8 mouse cellular contexts compared by ENCODE assay signal in genomic region chr19:5689088-5689428, GRCm38 (mm10). TPM values are rescaled to one million over a fixed set of nuclear protein-coding genes. Genes with fewer than 3 reads are reported as not detected.
DNase-seq lines count a peak whose midpoint lies in the region; ATAC-seq and TF ChIP-seq lines count a peak whose summit lies in the region.
"Had no signal": no experiment of that assay in that cellular context is flagged by ENCODE, and none has a peak within 500 bp of the region (broad histone marks: within the 10 kb centered on the region; RNA-seq: fewer than 3 reads in every experiment).

No protein-coding gene starts in this region.

- intact Hi-C loops in left cerebral cortex, postnatal 25 days (cut with DNase I) = loop anchor here (2.0 kb wide), 2 partner anchors 40 to 52 kb away; partner anchors contain the start of genes Fam89b and Rela

- H3K36me3 ChIP-seq in megakaryocyte, embryonic 14.5 days (replicated peaks; ENCODE audit: low read length) = peaks cover 69% of the 10 kb centered on the region
- peaks cover 54% of the 10 kb centered on the region for H3K36me3 ChIP-seq in forebrain, embryonic 12.5 days (replicated peaks)
- H3K36me3 ChIP-seq in limb, embryonic 14.5 days (ENCODE audit: control insufficient read depth, insufficient read depth, low read length) = peaks cover 60% of the 10 kb centered on the region
- H3K36me3 ChIP-seq in stomach, embryonic 16.5 days (ENCODE audit: control insufficient read depth, insufficient read depth, low read length) = peaks cover 15% of the 10 kb centered on the region

- no peak for DNase-seq in limb, embryonic 14.5 days (ENCODE audit: low spot score)
- DNase-seq in left cerebral cortex, postnatal 25 days (ENCODE audit: low spot score in 2 of 2) = no peak
- DNase-seq in embryo, embryonic 10 days (ENCODE audit: low spot score) = no peak

- TF ChIP-seq POLR2A in limb, embryonic 14.5 days (IDR thresholded peaks at IDR 0.05; ENCODE audit: borderline replicate concordance, extremely low read depth, insufficient read depth, insufficient read length) = no peak

- no peak for ATAC-seq in megakaryocyte, adult 5-6 weeks (ENCODE audit: poor library complexity, severe bottlenecking)
- ATAC-seq in forebrain, embryonic 12.5 days (ENCODE audit: low FRiP score) = no peak
- ATAC-seq in limb, embryonic 14.5 days (ENCODE audit: low FRiP score, low read depth) = no peak
- ATAC-seq in stomach, embryonic 16.5 days (ENCODE audit: insufficient read depth, low FRiP score) = no peak

- H3K4me2 ChIP-seq in forebrain, embryonic 12.5 days = peak overlapping the region; percentile 99
- H3K4me2 ChIP-seq in limb, embryonic 14.5 days (replicated peaks; ENCODE audit: low read depth, low read length, severe bottlenecking) = peak overlapping the region; percentile 77
- peak overlapping the region; percentile 99 for H3K4me2 ChIP-seq in stomach, embryonic 16.5 days (ENCODE audit: low read depth, low read length)

- H3K4me1 ChIP-seq in megakaryocyte, embryonic 14.5 days = peaks cover 58% of the 10 kb centered on the region
- peaks cover 49% of the 10 kb centered on the region for H3K4me1 ChIP-seq in forebrain, embryonic 12.5 days
- peaks cover 26% of the 10 kb centered on the region for H3K4me1 ChIP-seq in limb, embryonic 14.5 days (ENCODE audit: control insufficient read depth, insufficient read depth, low read length)
- H3K4me1 ChIP-seq in stomach, embryonic 16.5 days (ENCODE audit: control insufficient read depth, insufficient read depth, low read length) = peaks cover 39% of the 10 kb centered on the region

- peak overlapping the region; percentile 91 for H3K27ac ChIP-seq in forebrain, embryonic 12.5 days
- H3K27ac ChIP-seq in limb, embryonic 14.5 days (replicated peaks; ENCODE audit: low read depth, low read length) = peak overlapping the region; percentile 91
- peak overlapping the region; percentile 98 for H3K27ac ChIP-seq in stomach, embryonic 16.5 days (ENCODE audit: low read length)

- peak overlapping the region; percentile 97 for H3K4me3 ChIP-seq in megakaryocyte, embryonic 14.5 days (replicated peaks)
- peak overlapping the region; percentile 89 for H3K4me3 ChIP-seq in forebrain, embryonic 12.5 days (replicated peaks)
- peak overlapping the region; percentile 88 for H3K4me3 ChIP-seq in limb, embryonic 14.5 days (replicated peaks; ENCODE audit: low read length)
- H3K4me3 ChIP-seq in stomach, embryonic 16.5 days (replicated peaks; ENCODE audit: low read length) = peak overlapping the region; percentile 98

- no peaks in the 10 kb centered on the region for H3K27me3 ChIP-seq in megakaryocyte, embryonic 14.5 days (replicated peaks)
- H3K27me3 ChIP-seq in forebrain, embryonic 12.5 days = no peaks in the 10 kb centered on the region
- H3K27me3 ChIP-seq in limb, embryonic 14.5 days (ENCODE audit: control insufficient read depth, insufficient read depth, low read length) = no peaks in the 10 kb centered on the region
- no peaks in the 10 kb centered on the region for H3K27me3 ChIP-seq in stomach, embryonic 16.5 days (ENCODE audit: control insufficient read depth, insufficient read depth, low read length)

- WGBS in forebrain, embryonic 12.5 days = under 1% methylated on average over 7 of the region's 7 CpGs
- WGBS in limb, embryonic 14.5 days = 3% methylated on average over 7 of the region's 7 CpGs
- WGBS in stomach, embryonic 16.5 days = under 1% methylated on average over 7 of the region's 7 CpGs

- no peaks in the 10 kb centered on the region for H3K9me3 ChIP-seq in megakaryocyte, embryonic 14.5 days
- H3K9me3 ChIP-seq in forebrain, embryonic 12.5 days = no peaks in the 10 kb centered on the region
- no peaks in the 10 kb centered on the region for H3K9me3 ChIP-seq in limb, embryonic 14.5 days (ENCODE audit: control insufficient read depth, low read length)
- no peaks in the 10 kb centered on the region for H3K9me3 ChIP-seq in stomach, embryonic 16.5 days (replicated peaks; ENCODE audit: control insufficient read depth, low read length)

- peak overlapping the region; percentile 89 for H3K9ac ChIP-seq in forebrain, embryonic 12.5 days
- peak overlapping the region; percentile 79 for H3K9ac ChIP-seq in limb, embryonic 14.5 days (ENCODE audit: low read depth, low read length, severe bottlenecking)
- H3K9ac ChIP-seq in stomach, embryonic 16.5 days (ENCODE audit: low read length) = peak overlapping the region; percentile 96

RNA-seq across cellular contexts. Expression of gene Pcnx3, which starts 0.3 kb away (rescaled TPM):
- polyA plus RNA-seq in megakaryocyte, embryonic 14.5 days (2012; ENCODE audit: insufficient read depth, low replicate concordance) = 161 and 607 TPM in 2 replicates
- 25.9 and 33.1 TPM in 2 replicates for total RNA-seq in megakaryocyte, adult 5-6 weeks (2015)
- 19.3 and 19.6 TPM in 2 replicates for total RNA-seq in megakaryocyte, adult 5-6 weeks (2017)
- polyA plus RNA-seq in forebrain, embryonic 12.5 days (2016; fragmentation: Nextera tagmentation; extraction: Ambion mirVana) = 32.4 and 35.1 TPM in 2 replicates
- 101 and 160 TPM in 2 replicates for polyA plus RNA-seq in limb, embryonic 14.5 days (2012; rRNA removed)
- 31.8 and 32.3 TPM in 2 replicates for polyA plus RNA-seq in limb, embryonic 14.5 days (2014; fragmentation: Nextera tagmentation; extraction: Ambion mirVana)
- polyA plus RNA-seq in stomach, embryonic 16.5 days (2015; fragmentation: Nextera tagmentation; extraction: Ambion mirVana) = 17.2 and 17.4 TPM in 2 replicates
- 10 to 100 TPM; 63.6 to 67.9 TPM for total RNA-seq in left cerebral cortex, postnatal 25 days (2021)

RNA-seq across cellular contexts. Expression of gene Map3k11, which starts 0.5 kb away (rescaled TPM):
- 156 and 158 TPM in 2 replicates for polyA plus RNA-seq in megakaryocyte, embryonic 14.5 days (2012; ENCODE audit: insufficient read depth, low replicate concordance)
- total RNA-seq in megakaryocyte, adult 5-6 weeks (2015) = 30.3 and 35.3 TPM in 2 replicates
- 39.8 and 50.8 TPM in 2 replicates for total RNA-seq in megakaryocyte, adult 5-6 weeks (2017)
- polyA plus RNA-seq in forebrain, embryonic 12.5 days (2016; fragmentation: Nextera tagmentation; extraction: Ambion mirVana) = 19.2 and 22.2 TPM in 2 replicates
- 30.1 and 38.9 TPM in 2 replicates for polyA plus RNA-seq in limb, embryonic 14.5 days (2012; rRNA removed)
- 19.0 and 20.7 TPM in 2 replicates for polyA plus RNA-seq in limb, embryonic 14.5 days (2014; fragmentation: Nextera tagmentation; extraction: Ambion mirVana)
- 20.0 and 20.2 TPM in 2 replicates for polyA plus RNA-seq in stomach, embryonic 16.5 days (2015; fragmentation: Nextera tagmentation; extraction: Ambion mirVana)
- total RNA-seq in left cerebral cortex, postnatal 25 days (2021) = 10 to 100 TPM; 16.1 to 17.2 TPM

RNA-seq across cellular contexts. Expression of gene Kcnk7, which starts 15.1 kb away (rescaled TPM):
- not detected in 2 replicates for polyA plus RNA-seq in megakaryocyte, embryonic 14.5 days (2012; ENCODE audit: insufficient read depth, low replicate concordance)
- not detected in 2 replicates for total RNA-seq in megakaryocyte, adult 5-6 weeks (2015)
- total RNA-seq in megakaryocyte, adult 5-6 weeks (2017) = not detected in 2 replicates
- 0.29 TPM in 1 of 2 replicates, not detected in the other for polyA plus RNA-seq in forebrain, embryonic 12.5 days (2016; fragmentation: Nextera tagmentation; extraction: Ambion mirVana)
- polyA plus RNA-seq in limb, embryonic 14.5 days (2012; rRNA removed) = 0.41 and 0.63 TPM in 2 replicates
- polyA plus RNA-seq in limb, embryonic 14.5 days (2014; fragmentation: Nextera tagmentation; extraction: Ambion mirVana) = 0.65 and 0.81 TPM in 2 replicates
- 2.0 and 2.2 TPM in 2 replicates for polyA plus RNA-seq in stomach, embryonic 16.5 days (2015; fragmentation: Nextera tagmentation; extraction: Ambion mirVana)
- not detected for total RNA-seq in left cerebral cortex, postnatal 25 days (2021)
- total RNA-seq: left cerebral cortex, postnatal 4 days had no signal

RNA-seq across cellular contexts. Expression of gene Sipa1, which starts 25.6 kb away (rescaled TPM):
- 116 and 134 TPM in 2 replicates for polyA plus RNA-seq in megakaryocyte, embryonic 14.5 days (2012; ENCODE audit: insufficient read depth, low replicate concordance)
- 50.8 and 65.8 TPM in 2 replicates for total RNA-seq in megakaryocyte, adult 5-6 weeks (2015)
- 50.1 and 78.7 TPM in 2 replicates for total RNA-seq in megakaryocyte, adult 5-6 weeks (2017)
- polyA plus RNA-seq in forebrain, embryonic 12.5 days (2016; fragmentation: Nextera tagmentation; extraction: Ambion mirVana) = 16.3 and 16.8 TPM in 2 replicates
- polyA plus RNA-seq in limb, embryonic 14.5 days (2012; rRNA removed) = 62.5 and 86.0 TPM in 2 replicates
- 27.9 and 29.1 TPM in 2 replicates for polyA plus RNA-seq in limb, embryonic 14.5 days (2014; fragmentation: Nextera tagmentation; extraction: Ambion mirVana)
- 17.3 and 18.1 TPM in 2 replicates for polyA plus RNA-seq in stomach, embryonic 16.5 days (2015; fragmentation: Nextera tagmentation; extraction: Ambion mirVana)
- 10 to 100 TPM; 14.5 to 18.7 TPM for total RNA-seq in left cerebral cortex, postnatal 25 days (2021)

RNA-seq across cellular contexts. Expression of gene Ehbp1l1, which starts 37.1 kb away (rescaled TPM):
- polyA plus RNA-seq in megakaryocyte, embryonic 14.5 days (2012; ENCODE audit: insufficient read depth, low replicate concordance) = 203 and 207 TPM in 2 replicates
- total RNA-seq in megakaryocyte, adult 5-6 weeks (2015) = 30.8 and 31.0 TPM in 2 replicates
- 118 and 119 TPM in 2 replicates for total RNA-seq in megakaryocyte, adult 5-6 weeks (2017)
- 6.1 and 6.7 TPM in 2 replicates for polyA plus RNA-seq in forebrain, embryonic 12.5 days (2016; fragmentation: Nextera tagmentation; extraction: Ambion mirVana)
- polyA plus RNA-seq in limb, embryonic 14.5 days (2012; rRNA removed) = 51.0 and 51.1 TPM in 2 replicates
- 20.0 and 25.4 TPM in 2 replicates for polyA plus RNA-seq in limb, embryonic 14.5 days (2014; fragmentation: Nextera tagmentation; extraction: Ambion mirVana)
- polyA plus RNA-seq in stomach, embryonic 16.5 days (2015; fragmentation: Nextera tagmentation; extraction: Ambion mirVana) = 51.2 and 63.2 TPM in 2 replicates
- total RNA-seq in left cerebral cortex, postnatal 25 days (2021) = 10 to 100 TPM; 24.6 to 27.3 TPM
